Mouse (Mus musculus) erythroblast, embryonic 14.5 days (primary cell): Measurements from ENCODE around the gene Pon2. TPM values are rescaled to one million over a fixed set of nuclear protein-coding genes. Genes with fewer than 3 reads are reported as not detected.

ENCODE experiments used
- H3K27me3 ChIP-seq: 2 replicates; pipeline ENCODE4 v1.6.1; 2012; ENCODE audit warnings: inconsistent platforms; ENCODE audit not compliant: control insufficient read depth
- H3K36me3 ChIP-seq: 2 replicates; pipeline ENCODE4 v1.6.1; 2012; ENCODE audit warnings: mild to moderate bottlenecking, inconsistent platforms; ENCODE audit not compliant: control insufficient read depth
- H3K4me1 ChIP-seq: 2 replicates; pipeline ENCODE4 v1.6.1; 2012; ENCODE audit warnings: inconsistent platforms; ENCODE audit not compliant: control insufficient read depth
- H3K4me3 ChIP-seq: replicated peaks from 2 replicates; pipeline ENCODE3; 2012; ENCODE audit warnings: moderate library complexity, mild to moderate bottlenecking, inconsistent platforms
- H3K9me3 ChIP-seq: 2 replicates; pipeline ENCODE4 v1.6.1; 2012; ENCODE audit warnings: low read length, inconsistent platforms, mixed read lengths; ENCODE audit not compliant: control insufficient read depth
- GATA1 ChIP-seq: IDR thresholded peaks from 2 replicates; pipeline ENCODE4 v1.6.1; 2012; ENCODE audit warnings: low read length, inconsistent platforms, mixed read lengths
- TAL1 ChIP-seq: IDR thresholded peaks from 3 replicates; pipeline ENCODE4 v1.6.1; 2012; ENCODE audit warnings: low read length, inconsistent platforms, mixed read lengths
- polyA plus RNA-seq: library from polyadenylated mRNA; stranded (reverse); fragments of >175 nt; gene quantifications from 2 replicates; pipeline ENCODE4 v1.2.3, GENCODE M21; 2012

Gene Pon2
- polyA plus RNA-seq, 1 experiment: 6.4 TPM

DNA sequence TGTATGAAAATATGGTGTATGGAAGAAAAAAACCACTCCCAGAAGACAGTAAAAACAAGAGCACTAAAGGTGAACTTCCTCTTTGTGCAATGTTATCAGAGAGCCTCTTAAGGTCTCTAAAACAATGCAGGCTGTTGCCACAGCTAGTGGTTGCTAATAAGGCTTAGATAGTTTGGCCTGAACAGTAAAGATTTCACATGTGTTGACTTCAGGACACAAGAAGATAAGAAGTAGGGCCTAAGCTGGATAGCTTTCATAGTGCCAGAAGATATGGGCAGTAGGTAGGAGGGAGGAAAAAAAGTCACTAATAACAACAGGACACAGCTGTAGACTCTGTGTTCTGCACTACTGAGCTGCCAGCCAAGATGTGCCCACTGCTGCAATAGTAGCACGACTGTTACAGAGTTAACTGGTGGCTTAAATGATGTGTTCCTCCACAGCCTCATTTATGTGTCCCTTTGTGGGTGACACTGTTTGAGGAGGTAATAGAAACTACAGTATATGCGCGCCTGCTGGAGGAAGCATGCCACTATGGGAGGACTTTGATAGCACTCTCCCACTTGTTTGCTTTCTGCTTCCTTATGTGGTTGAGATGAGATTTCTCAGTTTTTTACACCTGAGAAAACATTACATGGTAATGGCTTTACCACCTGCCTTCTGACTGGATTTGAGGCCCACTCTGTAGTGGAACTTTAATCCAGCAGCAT lies 17.0 kb upstream of the Pon2 start:
- Histone ChIP-seq H3K4me3 (no peak overlapping the region), H3K36me3 (no peaks in the 10 kb centered on the region), H3K4me1 (peaks cover 20% of the 10 kb centered on the region), H3K27me3 (no peaks in the 10 kb centered on the region), H3K9me3 (no peaks in the 10 kb centered on the region)
- TF ChIP-seq GATA1 (no peak; the same call in 1 of the 2 replicates), TAL1 (peak; percentile 26; the same call in 1 of the 3 replicates)

DNA sequence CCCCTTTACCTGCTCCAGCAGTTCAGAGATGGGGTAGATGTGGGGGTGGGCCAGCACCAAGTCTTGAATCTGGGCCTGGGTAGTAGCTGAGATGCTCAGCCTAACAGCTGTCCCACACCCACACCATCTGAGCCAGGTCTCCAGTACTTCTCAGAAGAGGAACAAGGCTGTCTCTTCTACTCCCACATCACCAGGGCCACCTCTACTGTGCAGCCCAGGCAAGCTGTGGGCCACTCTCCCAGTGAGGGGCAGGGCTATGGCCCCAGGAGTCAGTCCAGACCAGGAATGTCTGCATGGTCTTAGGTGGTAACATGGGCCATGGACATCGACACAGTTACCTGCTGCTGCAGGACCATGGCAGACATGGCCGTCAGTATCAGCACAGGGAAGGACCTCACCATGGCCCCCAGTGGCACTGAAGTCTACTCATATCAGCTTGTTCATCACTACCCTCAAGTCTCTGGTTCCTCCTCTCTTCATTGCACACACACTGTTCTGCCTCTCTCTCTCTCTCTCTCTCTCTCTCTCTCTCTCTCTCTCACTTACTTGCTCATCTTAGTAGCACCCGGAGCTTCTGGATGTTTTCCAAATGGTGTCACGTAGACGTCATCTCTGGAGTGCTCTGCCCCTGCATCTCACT lies 15.8 kb upstream of the Pon2 start:
- no peak overlapping the region for H3K4me3 ChIP-seq
- no peak for TF ChIP-seq GATA1
- TF ChIP-seq TAL1: no peak

DNA sequence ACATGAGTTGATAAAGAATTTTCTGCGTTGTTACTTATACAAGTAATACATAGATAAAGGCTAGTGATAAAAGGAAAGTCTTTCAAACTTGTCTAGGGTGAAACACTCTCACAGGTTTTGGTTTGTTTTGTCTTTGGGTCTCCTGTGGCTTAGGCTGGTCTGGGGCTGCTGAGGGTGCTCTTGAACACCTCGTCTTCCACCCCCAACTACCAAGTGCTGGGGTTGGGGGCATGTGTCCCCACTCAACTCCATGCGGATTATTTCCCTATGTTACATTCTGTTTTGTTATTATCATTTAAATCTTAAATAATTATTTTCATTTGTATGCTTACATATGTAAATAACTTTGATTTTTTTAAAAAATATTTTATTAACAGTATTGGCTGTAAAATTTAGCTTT lies 12.2 kb upstream of the Pon2 start:
- Histone ChIP-seq H3K27me3 (no peaks in the 10 kb centered on the region), H3K4me1 (peaks cover 19% of the 10 kb centered on the region), H3K4me3 (no peak overlapping the region), H3K36me3 (no peaks in the 10 kb centered on the region), H3K9me3 (no peaks in the 10 kb centered on the region)
- TF ChIP-seq GATA1 (no peak), TAL1 (no peak)

More for the DNA sequence above, 15.8 kb upstream of the Pon2 start:
- H3K9me3 ChIP-seq: no peaks in the 10 kb centered on the region
- H3K27me3 ChIP-seq: no peaks in the 10 kb centered on the region
- no peaks in the 10 kb centered on the region for H3K36me3 ChIP-seq
- peaks cover 20% of the 10 kb centered on the region for H3K4me1 ChIP-seq

DNA sequence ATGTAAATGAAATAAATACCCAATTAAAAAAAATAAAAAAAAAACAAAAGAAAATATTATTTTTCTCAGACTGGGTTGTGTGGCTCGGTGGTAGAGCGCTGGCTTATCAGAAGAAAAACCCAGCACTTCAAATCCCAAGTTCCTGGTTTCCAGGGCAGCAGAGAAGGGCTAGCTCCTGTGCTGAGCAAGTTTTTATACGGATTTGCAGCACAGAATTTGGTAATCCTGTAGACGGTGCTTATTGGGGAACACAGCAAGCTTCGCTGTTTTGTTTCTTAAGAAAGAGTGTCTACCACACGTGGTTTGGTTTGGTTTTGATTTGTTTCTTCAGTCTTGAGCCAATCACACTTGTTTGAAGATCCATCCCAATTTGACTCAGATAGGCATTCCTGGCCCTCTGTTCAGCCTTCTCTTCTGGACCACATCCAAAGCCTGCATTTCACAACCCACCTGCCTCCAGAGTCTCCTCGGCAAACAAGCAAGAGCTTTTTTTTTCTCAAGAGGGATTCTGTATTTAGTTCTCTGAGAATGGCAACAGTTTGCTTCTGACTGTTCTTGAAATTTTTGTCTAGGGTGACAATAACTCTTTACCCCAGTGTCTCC lies 11.4 kb upstream of the Pon2 start:
- Histone ChIP-seq H3K4me3 (no peak overlapping the region), H3K9me3 (no peaks in the 10 kb centered on the region)

DNA sequence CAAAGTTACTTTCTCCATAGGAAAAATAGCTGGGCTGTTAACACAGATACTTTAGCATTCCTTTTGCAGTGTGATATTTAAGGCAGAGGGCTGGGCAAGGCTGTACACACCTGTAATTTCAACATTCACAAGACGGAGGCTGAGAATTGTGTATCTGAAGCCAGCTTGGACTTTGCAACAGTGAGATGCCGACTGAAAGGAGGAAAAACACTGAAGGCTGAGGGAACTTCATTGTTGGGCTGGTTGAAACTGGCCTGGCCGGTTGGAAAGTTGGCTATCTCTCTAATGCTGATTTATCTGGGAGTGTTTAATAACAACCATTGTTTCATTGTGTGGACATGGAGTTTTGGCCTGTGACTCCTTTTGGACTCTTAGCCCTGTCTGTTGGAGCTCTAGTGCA lies 7.7 kb upstream of the Pon2 start:
- no peaks in the 10 kb centered on the region for H3K27me3 ChIP-seq
- peaks cover 6% of the 10 kb centered on the region for H3K4me1 ChIP-seq
- TF ChIP-seq GATA1 (no peak), TAL1 (no peak)
- H3K9me3 ChIP-seq: no peaks in the 10 kb centered on the region
- H3K4me3 ChIP-seq: no peak overlapping the region
- no peaks in the 10 kb centered on the region for H3K36me3 ChIP-seq

More for the DNA sequence above, 11.4 kb upstream of the Pon2 start:
- H3K36me3 ChIP-seq: no peaks in the 10 kb centered on the region
- H3K4me1 ChIP-seq: peaks cover 13% of the 10 kb centered on the region
- TF ChIP-seq GATA1: no peak
- TF ChIP-seq TAL1: no peak
- no peaks in the 10 kb centered on the region for H3K27me3 ChIP-seq

DNA sequence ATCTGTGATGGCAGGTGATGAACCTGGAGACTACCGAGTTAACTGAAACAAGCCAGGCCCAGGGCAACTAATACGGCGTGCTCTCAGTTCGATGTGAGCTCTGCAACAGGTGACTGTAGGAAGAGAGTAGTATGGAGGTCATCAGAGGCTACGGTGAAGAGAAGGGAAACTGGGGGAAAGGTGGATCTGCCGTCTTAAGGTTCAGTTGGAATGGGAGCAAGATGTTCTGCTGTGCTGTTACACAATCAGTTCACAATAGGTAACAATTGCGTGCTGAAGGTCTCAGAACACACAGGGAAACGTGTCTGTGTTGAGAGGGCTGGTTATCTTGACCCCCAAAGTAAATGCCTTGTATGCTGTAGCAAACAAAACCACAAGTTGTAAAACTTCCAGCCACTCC lies 6.7 kb upstream of the Pon2 start:
- H3K4me3 ChIP-seq: no peak overlapping the region
- H3K4me1 ChIP-seq: peaks cover 14% of the 10 kb centered on the region
- no peaks in the 10 kb centered on the region for H3K27me3 ChIP-seq
- no peaks in the 10 kb centered on the region for H3K36me3 ChIP-seq
- no peaks in the 10 kb centered on the region for H3K9me3 ChIP-seq
- TF ChIP-seq GATA1 (no peak), TAL1 (no peak)

DNA sequence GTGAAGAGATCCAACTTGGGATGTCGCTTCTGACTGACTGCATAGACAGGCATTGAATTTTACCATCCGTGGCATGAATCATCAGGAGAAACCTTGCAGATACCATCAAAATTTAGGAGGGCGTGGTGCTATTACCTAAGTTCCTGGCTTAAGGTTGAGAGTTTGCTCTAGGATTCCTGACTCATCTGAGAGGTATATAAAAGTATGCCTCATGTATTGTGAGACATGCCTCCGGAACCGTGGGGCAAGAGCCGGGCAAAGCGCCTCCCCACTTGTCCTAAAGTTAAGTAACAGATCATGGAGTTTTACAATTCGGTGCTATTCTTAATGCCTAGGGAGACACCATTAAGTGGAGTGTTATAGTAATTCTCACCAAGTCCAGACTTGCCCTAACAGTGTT lies 2.4 kb upstream of the Pon2 start:
- TF ChIP-seq GATA1: no peak
- no peak for TF ChIP-seq TAL1
- H3K27me3 ChIP-seq: no peaks in the 10 kb centered on the region

DNA sequence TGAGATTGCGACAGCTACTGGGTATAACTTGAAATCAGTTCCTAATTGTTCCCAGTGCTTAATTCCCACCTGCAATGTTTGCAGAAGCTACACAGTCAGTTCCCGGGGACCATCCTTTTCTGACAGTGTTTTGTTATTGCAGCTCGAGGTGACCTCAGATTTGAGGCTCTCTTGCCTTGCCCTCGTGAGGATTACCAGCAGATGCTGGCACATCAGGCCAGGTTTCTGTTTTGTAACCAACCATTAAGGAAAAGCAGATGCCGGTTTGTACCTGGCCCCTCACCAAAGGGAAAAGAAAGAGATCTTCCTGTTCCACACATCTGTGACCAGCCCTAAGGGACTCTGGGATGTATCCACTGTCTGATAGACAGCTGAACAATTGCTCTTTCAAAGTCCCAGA lies 1.3 kb upstream of the Pon2 start:
- Histone ChIP-seq H3K36me3 (peaks cover 20% of the 10 kb centered on the region), H3K4me1 (peaks cover 47% of the 10 kb centered on the region), H3K9me3 (no peaks in the 10 kb centered on the region), H3K27me3 (no peaks in the 10 kb centered on the region), H3K4me3 (no peak overlapping the region)
- TF ChIP-seq TAL1: no peak
- no peak for TF ChIP-seq GATA1

More for the DNA sequence above, 2.4 kb upstream of the Pon2 start:
- Histone ChIP-seq H3K9me3 (no peaks in the 10 kb centered on the region), H3K36me3 (peaks cover 11% of the 10 kb centered on the region), H3K4me3 (no peak overlapping the region), H3K4me1 (peaks cover 39% of the 10 kb centered on the region)

DNA sequence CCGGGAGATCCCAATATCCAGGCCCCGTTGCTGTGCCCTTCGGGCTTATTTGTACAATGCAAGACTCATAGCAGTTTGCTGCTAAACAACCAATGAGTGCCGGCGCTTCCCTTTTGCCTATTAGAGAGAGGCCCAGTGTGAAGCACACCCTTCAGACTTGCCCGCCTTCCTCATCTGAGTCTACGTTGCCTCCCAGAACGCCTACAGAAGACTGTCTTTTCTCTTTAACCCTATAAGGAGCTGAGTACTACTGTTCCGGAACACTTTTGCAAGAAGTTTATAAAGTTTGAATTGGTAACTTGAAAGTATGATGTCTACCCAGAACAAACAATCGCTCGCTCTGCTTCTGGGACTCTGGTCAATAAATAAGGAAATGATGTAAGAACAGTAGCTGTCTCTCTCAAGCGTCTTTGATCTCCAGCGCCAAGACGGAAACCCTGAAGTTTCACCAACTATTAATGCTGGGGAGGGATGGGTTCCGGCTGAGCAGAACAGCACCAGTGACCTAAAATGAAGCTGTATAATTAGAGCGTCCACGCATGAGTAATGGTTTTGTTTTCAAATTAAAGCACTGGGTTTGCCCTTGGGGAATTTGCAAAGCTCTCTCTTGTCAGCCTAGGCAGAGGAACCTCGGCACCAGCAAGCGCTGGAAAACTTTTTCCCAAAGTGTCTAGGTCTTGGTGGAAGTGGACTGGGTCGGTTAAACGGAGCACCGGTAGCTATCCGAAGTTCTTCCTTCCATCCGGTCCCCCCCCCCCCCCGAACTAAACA lies 749 bp downstream of the Pon2 start:
- TF ChIP-seq GATA1: no peak
- TF ChIP-seq TAL1: no peak
- H3K4me1 ChIP-seq: peaks cover 67% of the 10 kb centered on the region

More for the DNA sequence above, 749 bp downstream of the Pon2 start:
- Histone ChIP-seq H3K36me3 (peaks cover 41% of the 10 kb centered on the region), H3K27me3 (no peaks in the 10 kb centered on the region), H3K4me3 (peak overlapping the region; percentile 77), H3K9me3 (no peaks in the 10 kb centered on the region)
